In the genomic region with DNA sequence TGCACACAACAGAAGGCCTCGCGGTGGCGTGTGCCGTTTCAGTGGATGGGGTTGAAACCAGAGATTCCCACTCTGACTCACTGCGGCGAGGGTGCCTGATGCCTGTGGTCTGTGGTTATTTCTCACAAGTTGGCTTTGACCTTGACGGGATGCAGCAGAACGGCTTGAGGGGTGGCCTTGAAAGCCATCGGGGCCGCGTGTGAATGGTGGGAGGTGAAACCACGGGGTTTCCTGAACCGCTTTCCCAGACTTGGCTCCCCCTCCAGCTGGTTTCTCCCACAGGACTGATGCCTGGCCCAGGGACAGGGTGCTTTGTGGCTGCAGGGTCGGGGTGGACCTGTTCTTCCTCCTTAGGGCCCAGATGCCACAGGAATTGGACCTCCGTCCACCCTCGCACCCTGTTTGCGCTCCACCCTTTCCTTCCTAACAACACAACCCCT, we compare ENCODE assay signal across 8 mouse cellular contexts. TPM values are rescaled to one million over a fixed set of nuclear protein-coding genes. Genes with fewer than 3 reads are reported as not detected.
DNase-seq lines count a peak whose midpoint lies in the region; ATAC-seq lines count a peak whose summit lies in the region.

No protein-coding gene starts in this region.

- peak; percentile 82 for ATAC-seq in common myeloid progenitor, adult 5-6 weeks (replicated peaks; ENCODE audit: low read depth, poor library complexity, severe bottlenecking)

- DNase-seq in ovary, adult 18-20 months (ENCODE audit: low spot score) = peak; percentile 85
- no peak for DNase-seq in ovary, postnatal 10 days (ENCODE audit: low spot score)
- DNase-seq in kidney, postnatal 4 days = peak; percentile 39 to 49
- DNase-seq in testis, postnatal 10 days (ENCODE audit: low spot score) = peak; percentile 78
- no peak for DNase-seq in right cerebral cortex, adult 2 months (ENCODE audit: low spot score in 2 of 2)
- no peak for DNase-seq in gastrocnemius, postnatal 25 days
- DNase-seq in thymus, postnatal 4 days = no peak

RNA-seq across cellular contexts. Expression of a gene that starts 10.8 kb away (rescaled TPM):
- total RNA-seq in common myeloid progenitor, adult 5-6 weeks (2017) = not detected in 2 replicates
- total RNA-seq in gastrocnemius, postnatal 25 days (2021) = 10 to 100 TPM; 38.3 to 50.5 TPM

RNA-seq across cellular contexts. Expression of a gene that starts 34.2 kb away (rescaled TPM):
- 19.9 and 25.1 TPM in 2 replicates for total RNA-seq in common myeloid progenitor, adult 5-6 weeks (2017)
- total RNA-seq in gastrocnemius, postnatal 25 days (2021) = 1 to 10 TPM; 7.1 to 7.2 TPM

RNA-seq across cellular contexts. Expression of a gene that starts 36.6 kb away (rescaled TPM):
- 20.6 and 31.6 TPM in 2 replicates for total RNA-seq in common myeloid progenitor, adult 5-6 weeks (2017)
- total RNA-seq in gastrocnemius, postnatal 25 days (2021) = 1 to 10 TPM; 5.9 to 7.0 TPM

RNA-seq across cellular contexts. Expression of a gene that starts 51.8 kb away (rescaled TPM):
- total RNA-seq in common myeloid progenitor, adult 5-6 weeks (2017) = not detected in 2 replicates
- 1 to 10 TPM in 1 of 2 experiments, under 1 TPM in 1; 0.35 to 1.5 TPM for total RNA-seq in gastrocnemius, postnatal 25 days (2021)

RNA-seq across cellular contexts. Expression of a gene that starts 52.8 kb away (rescaled TPM):
- total RNA-seq in common myeloid progenitor, adult 5-6 weeks (2017) = 17.4 and 21.2 TPM in 2 replicates
- total RNA-seq in gastrocnemius, postnatal 25 days (2021) = 10 to 100 TPM; 37.2 to 43.0 TPM

Comparison
In these comparisons a context has a peak if more than half of its experiments do, and no peak if none do; other contexts are left out.
1. DNase-seq: peak in ovary, adult 18-20 months (single experiment), kidney, postnatal 4 days (2 of 2) and testis, postnatal 10 days (single experiment); none in ovary, postnatal 10 days (single experiment), right cerebral cortex, adult 2 months (0 of 2), gastrocnemius, postnatal 25 days (single experiment) and thymus, postnatal 4 days (single experiment).
2. RNA of a gene that starts 10.8 kb away (total RNA-seq): 38.3 to 50.5 TPM in gastrocnemius, postnatal 25 days; not detected in common myeloid progenitor, adult 5-6 weeks; every median in the first group is over 10 times any median in the second.